Mouse (Mus musculus) MEL-GATA-1-ER (cell line): ENCODE data around the gene Plekhm2.

Experiments
- DNase-seq: peaks from one replicate; pipeline ENCODE4 v3.0.0-alpha.2; 2012; ENCODE audit warnings: low read depth; ENCODE audit errors: extremely low read depth

Plekhm2 gene

DNA sequence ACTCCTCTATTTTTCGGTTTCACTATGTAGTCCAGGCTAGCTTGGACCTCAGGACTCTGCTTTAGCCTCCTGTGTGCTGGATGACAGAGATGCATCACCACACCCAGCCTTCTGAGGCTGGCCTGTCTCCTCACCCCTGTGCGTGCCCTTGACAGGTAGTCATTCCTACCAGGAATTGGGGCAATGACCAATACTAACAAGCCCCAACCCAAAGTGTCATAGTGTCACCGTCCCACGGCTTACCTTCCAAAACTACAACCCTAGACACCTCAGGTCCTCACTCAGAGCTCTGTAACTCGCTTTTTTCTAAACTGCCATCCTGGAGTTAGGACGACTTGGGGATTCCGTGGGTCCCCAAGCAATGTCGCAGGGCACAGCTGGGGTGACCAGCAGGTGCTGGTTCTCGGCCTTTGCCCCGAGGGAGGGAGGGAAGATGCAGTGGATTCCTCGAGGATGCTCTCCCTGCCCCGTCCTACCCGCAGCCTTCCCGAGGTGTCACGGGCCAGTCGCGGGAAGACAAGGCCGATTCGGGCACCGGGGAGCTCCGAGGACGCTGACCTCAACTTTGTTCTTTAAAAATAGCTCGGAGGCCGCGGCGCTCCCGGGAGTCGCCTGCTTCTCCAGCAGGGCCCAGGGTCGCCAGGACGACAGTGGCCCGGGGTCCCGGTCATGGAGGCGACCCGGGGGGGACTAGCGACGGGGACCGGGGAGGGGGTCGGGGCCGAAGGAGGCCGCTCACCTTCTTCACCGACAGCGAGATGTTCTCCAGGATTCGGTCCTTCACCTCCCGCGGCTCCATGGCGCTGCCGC lies 1.4 kb downstream of the Plekhm2 start:
- DNase-seq, result no peak

DNA sequence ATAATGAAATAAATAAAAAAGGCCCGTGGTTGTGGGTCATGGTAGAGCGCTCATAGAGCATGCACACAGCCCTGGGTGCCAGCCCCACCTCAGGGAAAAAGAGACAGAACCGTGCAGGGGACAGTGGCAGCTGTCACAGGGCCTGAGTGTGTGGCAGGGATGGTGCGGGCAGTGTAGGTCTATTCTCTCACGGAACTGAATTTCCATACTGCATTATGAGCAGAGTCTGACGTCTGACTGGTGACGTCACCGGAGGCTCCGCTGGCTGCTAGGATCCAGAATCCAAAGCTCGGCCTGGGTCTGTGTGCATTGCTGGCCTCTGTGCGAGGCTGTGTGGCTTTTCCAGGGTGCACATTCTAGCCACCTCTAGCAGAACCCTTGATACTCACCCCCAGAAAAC lies 3.8 kb downstream of the Plekhm2 start:
- no peak for DNase-seq

GRCm38 (mm10) chr4:141659739-141660138 lies 5.0 kb downstream of the Plekhm2 start:
- DNase-seq, result no peak

- no peak for DNase-seq
Measured at GRCm38 (mm10) chr4:141658846-141659484, 5.7 kb downstream of the Plekhm2 start.

GRCm38 (mm10) chr4:141656932-141657331 lies 7.8 kb downstream of the Plekhm2 start:
- DNase-seq, result no peak

DNA sequence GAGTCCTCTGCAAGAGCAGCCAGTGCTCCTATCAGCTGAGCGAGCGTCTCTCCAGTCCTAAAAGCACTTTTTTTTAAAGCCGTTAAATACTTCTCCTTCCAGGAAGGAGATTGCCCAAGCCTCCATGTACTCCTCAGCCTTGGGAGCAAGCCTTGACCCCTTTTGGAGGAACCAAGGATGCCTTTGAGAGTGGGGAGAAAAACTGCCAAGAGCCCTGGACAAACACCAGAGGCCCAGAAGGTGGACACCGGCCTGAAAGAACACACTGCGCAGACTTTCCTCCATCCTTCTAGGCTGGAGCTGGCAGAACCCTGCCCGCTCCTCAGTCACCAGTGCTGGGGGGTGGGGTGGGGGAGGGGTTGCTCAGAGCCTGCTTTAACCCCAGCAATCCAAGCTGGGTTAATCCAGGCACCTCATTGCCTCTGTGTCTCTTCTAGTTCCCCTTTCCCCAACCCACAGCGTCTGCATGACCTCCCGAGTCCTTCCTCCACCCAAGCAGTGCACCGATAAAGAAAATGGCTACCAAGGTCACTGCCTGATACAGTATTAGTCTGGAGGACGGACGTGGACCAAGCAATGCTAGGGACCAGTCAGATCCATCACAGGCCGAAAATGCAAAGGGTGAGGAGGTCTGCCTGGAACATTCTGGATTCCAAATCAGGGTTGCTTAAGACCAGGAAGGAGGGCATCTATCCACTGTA lies 8.6 kb downstream of the Plekhm2 start:
- peak; percentile 53 for DNase-seq

GRCm38 (mm10) chr4:141654509-141654908 lies 10.2 kb downstream of the Plekhm2 start:
- DNase-seq, result no peak

GRCm38 (mm10) chr4:141653813-141654212 lies 10.9 kb downstream of the Plekhm2 start:
- DNase-seq, result no peak

GRCm38 (mm10) chr4:141653044-141653443 lies 11.7 kb downstream of the Plekhm2 start:
- DNase-seq, result no peak

GRCm38 (mm10) chr4:141651944-141652343 lies 12.8 kb downstream of the Plekhm2 start:
- no peak for DNase-seq

- no peak for DNase-seq
Measured at GRCm38 (mm10) chr4:141651286-141651685, 13.4 kb downstream of the Plekhm2 start.

DNA sequence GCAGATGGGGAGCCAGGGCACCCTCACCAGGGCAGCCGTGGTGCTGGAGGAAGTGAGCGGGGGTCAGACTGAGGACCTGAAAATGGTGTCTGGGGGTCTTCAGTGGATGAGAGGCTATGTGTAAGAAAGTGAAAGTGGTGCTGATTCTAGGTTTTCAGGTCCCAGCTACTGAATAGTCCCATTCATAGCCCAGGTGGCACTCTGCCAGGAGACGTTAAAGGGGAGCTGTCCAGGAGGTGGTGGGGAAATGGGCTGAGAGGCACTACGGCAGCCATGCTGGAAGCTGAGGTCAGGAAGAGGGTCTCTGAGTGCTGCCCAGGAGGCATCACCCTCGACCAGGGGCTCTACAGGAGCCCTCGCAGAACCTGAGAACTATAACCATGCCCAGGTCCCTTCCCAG lies 15.5 kb downstream of the Plekhm2 start:
- DNase-seq, result no peak

GRCm38 (mm10) chr4:141648262-141648661 lies 16.4 kb downstream of the Plekhm2 start:
- no peak for DNase-seq

DNA sequence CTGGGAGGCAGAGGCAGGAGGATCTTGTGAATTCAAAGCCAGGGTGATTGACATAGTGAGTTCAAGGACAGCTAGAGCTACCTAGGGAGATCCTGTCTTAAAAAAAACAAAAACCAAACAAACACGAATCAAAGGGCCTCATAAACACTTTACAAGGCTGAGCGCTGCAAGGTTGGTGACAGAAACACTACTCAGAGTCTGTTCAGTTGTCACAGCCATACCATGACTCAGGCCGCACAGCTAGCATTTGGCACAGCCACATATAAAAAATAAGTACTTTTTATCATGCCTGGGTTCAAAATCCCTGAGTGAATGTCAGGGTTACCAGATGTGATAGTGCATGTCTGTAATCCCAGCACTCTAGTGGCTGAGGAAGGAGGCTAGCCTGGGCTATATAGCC lies 17.5 kb downstream of the Plekhm2 start:
- DNase-seq, result no peak

DNA sequence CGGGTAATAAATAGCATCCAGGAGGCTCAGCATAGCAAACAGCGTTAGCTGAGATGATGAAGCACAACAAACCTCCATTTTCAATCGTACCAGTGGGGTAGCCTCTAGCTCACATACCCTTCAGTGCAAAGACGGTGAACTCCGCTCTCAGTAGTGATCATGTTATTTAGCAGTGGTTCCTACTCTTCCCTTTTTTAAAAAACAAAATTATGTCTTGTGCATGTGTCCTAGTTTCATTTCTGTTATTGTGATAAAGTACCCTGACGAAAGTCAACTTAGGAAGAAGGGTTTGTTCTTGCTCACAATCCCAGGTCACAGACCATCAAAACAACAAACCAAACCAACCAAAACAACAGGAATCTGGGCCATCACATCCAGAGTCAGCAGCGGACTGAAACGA lies 18.7 kb downstream of the Plekhm2 start:
- DNase-seq, result no peak

GRCm38 (mm10) chr4:141643118-141643855 lies 21.4 kb downstream of the Plekhm2 start:
- no peak for DNase-seq

- no peak for DNase-seq
Measured at GRCm38 (mm10) chr4:141641961-141642811, 22.5 kb downstream of the Plekhm2 start.

GRCm38 (mm10) chr4:141641353-141641771 lies 23.3 kb downstream of the Plekhm2 start:
- DNase-seq, result no peak

GRCm38 (mm10) chr4:141639474-141639873 lies 25.2 kb downstream of the Plekhm2 start:
- DNase-seq, result no peak

DNA sequence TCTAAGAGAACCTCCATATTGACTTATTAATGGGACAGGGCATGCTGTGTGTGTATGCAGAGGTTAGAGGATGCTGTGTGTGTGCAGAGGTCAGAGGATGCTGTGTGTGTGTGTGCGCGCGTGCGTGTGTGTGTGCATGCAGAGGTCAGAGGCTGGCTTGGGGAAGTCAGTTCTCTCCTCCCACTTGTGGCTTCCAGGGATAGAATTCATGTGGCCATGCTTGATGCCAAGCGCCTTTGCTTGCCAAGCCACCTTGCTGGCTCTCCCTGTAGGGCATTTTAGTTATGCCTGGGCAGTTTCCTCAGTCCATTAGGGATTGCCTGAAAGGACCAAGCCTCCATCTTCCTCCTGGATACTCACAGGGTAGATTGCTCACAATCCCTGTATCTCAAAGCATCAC lies 28.0 kb downstream of the Plekhm2 start:
- DNase-seq, result no peak

GRCm38 (mm10) chr4:141635991-141636390 lies 28.7 kb downstream of the Plekhm2 start:
- DNase-seq, result no peak
